Mouse (Mus musculus) kidney, postnatal 36 days (tissue): Measurements from ENCODE around the gene Gm11034.

Source experiments
- DNase-seq, 2 experiments: peaks; one replicate each; pipeline ENCODE4 v3.0.0; 2021 to 2022; ENCODE audit warnings: mixed read lengths in 2 of 2

Gm11034 gene

GRCm38 (mm10) chr8:72213536-72213935, at the start of gene Gm11034:
Gene Gm11034 (minus strand): TSS chr8:72213636.
- DNase-seq, result no peak

GRCm38 (mm10) chr8:72262756-72263155, 49.3 kb upstream of the Gm11034 start:
- DNase-seq, result no peak

DNA sequence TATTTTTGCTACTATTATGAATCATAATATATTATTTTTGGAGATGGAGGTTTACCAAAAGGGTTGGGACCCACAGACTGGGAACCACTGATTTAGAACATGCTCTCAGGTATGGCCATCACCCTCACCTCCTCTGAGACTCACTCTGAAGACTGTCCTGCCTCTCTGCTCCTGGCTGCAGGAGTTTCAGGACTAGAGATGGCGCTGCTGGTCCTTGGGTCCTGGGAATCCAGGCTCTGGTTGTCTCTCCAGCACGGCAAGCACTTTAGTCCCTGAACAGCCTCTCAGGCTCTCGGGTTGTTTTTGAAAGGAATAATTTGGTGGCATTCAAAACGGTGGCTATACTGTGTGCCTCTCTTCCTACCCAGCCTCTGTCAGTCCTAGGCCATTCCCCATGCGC, 48.4 kb upstream of the Gm11034 start:
- peak; percentile 45 to 60 for DNase-seq

DNA sequence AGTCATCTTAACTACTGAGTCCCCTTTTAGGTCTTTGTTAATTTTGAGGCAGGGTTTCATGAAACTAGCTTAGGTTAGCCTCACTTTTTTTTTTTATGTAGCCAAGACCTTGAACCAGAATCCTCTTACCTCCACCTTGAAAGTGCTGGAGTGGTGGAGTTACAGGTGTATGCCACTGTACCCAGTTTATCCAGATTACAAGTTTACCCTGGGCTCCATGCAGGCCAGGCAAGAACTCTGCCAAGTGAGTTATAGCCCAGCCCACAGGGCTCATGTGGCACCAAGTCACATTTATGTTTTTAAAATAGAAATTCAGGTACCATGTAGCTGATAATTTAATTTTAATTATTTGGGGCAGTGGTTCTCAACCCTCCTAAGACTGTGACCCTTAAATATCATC, 48.0 kb upstream of the Gm11034 start:
- no peak for DNase-seq

- peak; percentile 68 to 69 for DNase-seq
Measured at GRCm38 (mm10) chr8:72261019-72261418, 47.6 kb upstream of the Gm11034 start.

DNA sequence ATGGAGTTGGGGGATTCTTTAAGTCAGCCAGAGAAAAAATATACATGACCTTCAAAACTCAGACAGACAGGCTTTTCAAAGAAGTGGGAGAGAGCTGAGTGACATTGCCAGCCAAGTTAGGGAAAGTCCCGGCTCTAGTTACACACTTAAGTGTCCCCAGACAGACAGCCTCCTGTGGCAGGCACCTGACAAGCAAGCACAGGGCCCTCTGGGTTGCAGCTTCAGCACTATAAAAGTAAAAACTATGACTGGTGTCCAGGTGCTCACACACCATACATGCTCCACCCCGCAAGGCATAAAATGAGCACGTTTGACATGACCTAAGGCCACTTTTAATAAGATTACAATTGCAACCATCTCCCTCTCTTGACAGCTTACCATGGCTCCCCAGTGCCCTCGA, 47.1 kb upstream of the Gm11034 start:
- DNase-seq, result no peak

DNA sequence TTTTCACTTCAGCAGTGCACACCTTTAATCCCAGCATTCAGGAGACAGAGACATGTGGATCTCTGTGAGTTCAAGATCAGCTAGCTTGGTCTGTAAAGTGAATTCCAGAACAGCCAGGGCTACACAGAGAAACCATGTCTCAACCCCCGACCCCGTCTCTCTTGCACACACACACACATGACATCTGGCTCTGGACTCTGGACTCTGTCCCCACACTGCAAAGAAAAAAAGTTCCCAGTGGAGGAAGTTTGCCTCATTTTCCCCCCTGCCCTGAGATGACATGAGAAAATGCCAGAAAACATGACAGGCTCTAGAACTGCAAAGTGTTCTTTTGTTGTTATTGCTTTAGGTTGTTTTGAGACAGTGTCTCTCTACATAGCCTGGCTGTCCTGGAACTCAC, 46.4 kb upstream of the Gm11034 start:
- no peak for DNase-seq

GRCm38 (mm10) chr8:72257902-72258238, 44.4 kb upstream of the Gm11034 start:
- DNase-seq, result no peak

DNA sequence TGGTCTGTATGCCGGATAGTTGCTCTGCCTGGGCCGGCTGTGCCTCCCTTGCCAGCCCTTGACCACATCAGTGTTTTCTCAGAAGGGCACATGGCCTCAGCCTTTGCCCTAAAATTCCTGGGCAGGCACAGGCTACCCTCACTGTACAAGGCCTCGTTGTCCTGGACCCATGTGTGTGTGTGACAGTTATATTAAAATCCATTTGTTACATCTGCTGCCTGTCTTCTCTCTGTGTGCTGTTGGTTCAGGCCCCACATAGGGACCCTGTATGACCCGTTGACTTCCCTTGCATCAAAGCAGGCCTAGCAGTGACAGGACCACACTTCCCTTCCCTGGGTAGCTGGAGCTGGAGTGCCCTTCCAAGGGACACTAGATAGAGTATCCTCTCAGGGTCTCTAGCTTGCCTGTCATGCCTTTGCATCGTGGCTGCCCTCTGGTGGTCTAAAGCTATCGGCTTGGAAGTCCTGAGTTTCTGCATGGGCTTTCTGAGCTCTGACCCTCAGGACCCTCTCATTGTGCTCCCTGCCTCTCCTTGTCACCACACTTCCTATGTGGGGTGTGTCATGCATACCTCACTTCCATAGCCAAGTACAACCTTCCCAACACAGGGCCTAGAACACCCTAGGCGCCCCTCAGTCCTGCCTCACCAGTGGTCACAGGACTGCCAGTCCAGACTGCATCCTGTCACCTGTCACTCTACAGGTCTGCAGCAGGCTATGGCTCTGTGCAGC, 43.9 kb upstream of the Gm11034 start:
- peak; percentile 27 to 71 for DNase-seq

DNA sequence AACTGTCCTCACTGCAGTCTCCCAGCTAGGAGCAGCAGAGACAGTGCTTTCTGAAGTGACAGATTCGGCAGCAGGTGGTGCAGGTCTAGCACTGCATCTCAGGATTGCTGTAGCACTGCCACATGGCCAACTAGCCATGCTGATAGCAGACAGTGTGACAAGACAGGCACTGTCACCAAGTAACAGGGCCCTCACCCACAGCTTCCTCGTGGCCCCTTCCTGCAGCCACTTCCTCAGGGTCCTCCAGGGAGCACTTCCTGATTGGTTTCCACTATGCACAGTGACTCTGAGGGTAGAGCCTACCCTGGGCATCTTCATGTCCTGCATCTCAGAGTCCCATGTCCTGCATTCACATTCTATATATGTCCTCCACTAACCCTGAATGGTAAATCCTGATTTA, 31.2 kb upstream of the Gm11034 start:
- DNase-seq, result no peak

DNA sequence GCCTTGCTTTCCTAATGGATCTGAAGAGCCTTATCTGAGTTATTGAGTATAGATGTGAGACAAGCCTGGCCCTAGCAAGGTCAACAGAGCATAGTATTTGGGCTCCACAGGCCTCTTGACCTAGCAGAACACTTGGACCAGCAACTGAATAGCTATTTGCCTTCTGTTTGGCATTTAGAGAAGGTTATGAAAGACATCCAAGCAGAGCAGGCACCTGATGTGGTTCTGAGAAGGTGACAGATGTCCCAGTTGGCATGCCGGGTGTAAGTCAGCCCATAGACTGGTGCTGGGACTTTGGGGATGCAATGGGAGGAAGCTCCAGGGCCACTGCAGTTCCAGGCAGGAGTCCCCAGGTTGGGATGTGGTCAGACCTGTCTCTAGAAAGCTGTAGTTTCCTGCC, 28.8 kb upstream of the Gm11034 start:
- DNase-seq, result no peak

DNA sequence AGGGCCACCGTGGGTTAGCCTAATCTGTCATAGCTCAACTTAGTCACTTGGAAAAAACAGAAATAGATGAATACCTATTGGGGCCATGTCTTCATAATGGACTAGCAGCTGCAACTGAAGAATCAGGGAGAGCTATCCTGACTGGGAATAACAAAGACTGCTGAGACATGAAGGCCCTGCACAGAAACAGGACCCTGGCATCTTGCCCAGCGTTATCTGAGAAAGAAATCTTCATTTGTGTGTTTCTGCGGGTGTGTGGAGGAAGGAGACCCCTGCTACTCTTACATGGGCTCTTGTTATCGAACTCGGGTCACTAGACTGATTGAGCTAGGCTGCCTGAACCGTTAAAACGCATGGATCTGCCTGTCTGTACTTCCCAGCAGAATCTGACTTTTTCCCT, 27.5 kb upstream of the Gm11034 start:
- no peak for DNase-seq

- no peak for DNase-seq
Measured at GRCm38 (mm10) chr8:72240403-72240763, 26.9 kb upstream of the Gm11034 start.

- DNase-seq, result peak; percentile 99
Measured at GRCm38 (mm10) chr8:72239499-72240402, 26.3 kb upstream of the Gm11034 start, which contains the start of gene Ap1m1. Gene Ap1m1 (plus strand): TSS chr8:72240018.

GRCm38 (mm10) chr8:72222656-72223055, 9.2 kb upstream of the Gm11034 start:
- no peak for DNase-seq

- DNase-seq, result no peak
Measured at GRCm38 (mm10) chr8:72220758-72221157, 7.3 kb upstream of the Gm11034 start.

- peak; percentile 91 to 95 for DNase-seq
Measured at GRCm38 (mm10) chr8:72219541-72220363, 6.3 kb upstream of the Gm11034 start, which contains the start of gene Fam32a. Gene Fam32a (plus strand): TSS chr8:72219730.

DNA sequence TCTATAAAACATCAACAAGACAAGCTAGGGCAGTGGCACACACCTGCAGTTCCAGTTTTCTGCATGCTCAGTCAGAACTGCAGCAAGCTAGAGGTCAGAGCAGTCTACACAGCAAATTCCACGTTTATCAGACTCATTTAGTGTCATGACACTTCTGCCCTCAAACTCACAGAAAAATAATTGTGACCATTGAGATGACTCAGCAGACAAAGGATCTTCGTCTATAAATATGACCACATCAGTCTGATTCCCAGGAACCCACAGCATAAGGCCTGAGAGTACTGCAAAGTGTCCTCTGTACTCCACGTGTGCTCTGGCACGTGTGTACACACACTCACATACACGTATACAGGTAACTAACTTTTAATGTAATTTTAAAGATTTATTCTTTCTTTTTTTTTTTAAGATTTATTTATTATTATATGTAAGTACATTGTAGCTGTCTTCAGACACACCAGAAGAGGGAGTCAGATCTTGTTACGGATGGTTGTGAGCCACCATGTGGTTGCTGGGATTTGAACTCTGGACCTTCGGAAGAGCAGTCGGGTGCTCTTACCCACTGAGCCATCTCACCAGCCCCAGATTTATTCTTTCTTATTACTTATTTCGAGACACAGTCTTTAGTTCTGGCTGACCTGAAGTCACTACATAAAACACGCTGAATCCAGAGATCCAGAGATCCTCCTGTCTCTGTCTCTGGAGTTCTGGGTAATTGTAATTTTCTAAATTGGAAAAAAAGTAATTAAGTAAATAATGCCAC, 5.5 kb upstream of the Gm11034 start:
- DNase-seq, result no peak

DNA sequence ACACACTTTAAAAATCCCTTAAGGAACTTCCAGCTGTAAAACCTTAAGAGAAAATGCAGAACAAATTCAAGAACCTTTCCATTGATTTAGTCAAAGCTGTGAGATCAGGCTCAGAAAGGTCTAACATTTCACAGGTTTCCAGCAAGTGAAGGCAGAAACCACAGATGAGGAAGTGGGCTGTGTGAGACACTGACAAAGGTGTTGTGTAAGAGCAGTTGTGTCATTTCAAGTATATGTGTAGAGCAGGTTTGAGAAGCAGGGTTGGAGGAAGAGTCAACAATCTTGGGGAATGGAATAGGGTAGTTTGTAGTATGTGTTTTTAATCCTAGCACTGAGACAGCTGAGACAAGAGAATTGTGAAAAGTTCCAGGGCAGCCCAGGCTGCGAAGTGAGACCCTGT, 2.4 kb upstream of the Gm11034 start:
- no peak for DNase-seq

- DNase-seq, result peak; percentile 63 to 79
Measured at GRCm38 (mm10) chr8:72215060-72215459, 1.6 kb upstream of the Gm11034 start.

GRCm38 (mm10) chr8:72212751-72213150, 685 bp downstream of the Gm11034 start, which contains the start of gene Cib3:
Gene Cib3 (minus strand): TSS chr8:72212837.
- no peak for DNase-seq

DNA sequence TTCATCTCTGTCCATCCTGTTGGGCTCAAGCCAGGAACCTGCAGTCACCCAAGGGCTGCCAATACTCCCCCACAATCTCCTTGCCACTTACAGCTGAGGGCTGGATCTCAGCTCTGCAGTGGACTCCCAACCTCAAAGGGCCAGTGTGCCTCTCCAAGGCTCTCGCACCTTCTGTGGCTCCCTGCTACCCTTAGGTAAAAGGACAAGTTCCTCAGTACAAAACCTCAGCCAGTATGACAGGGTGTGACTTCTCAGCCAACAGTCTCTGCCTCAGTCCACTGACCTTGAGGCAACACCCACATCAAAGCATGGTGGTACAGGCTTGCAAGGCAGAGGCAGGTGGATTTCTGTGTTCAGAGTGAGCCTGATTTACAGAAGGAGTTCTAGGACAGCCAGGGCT, 1.6 kb downstream of the Gm11034 start:
- DNase-seq, result no peak
